Mouse (Mus musculus) right cerebral cortex, postnatal 25 days (tissue): ENCODE results near the gene Tex50.
"Not testable (repeated sequence)": the region's sequence is repeated elsewhere in the genome, so short reads cannot be mapped to it uniquely, and the experiment has no call there.

Experiments
- DNase-seq: peaks from one replicate; pipeline ENCODE4 v3.0.0; 2022

Gene Tex50

GRCm38 (mm10) chr1:161159214-161159613, at the start of gene Tex50:
Gene Tex50 (minus strand): TSS chr1:161159314.
- no peak for DNase-seq

GRCm38 (mm10) chr1:161199856-161200255, 40.7 kb upstream of the Tex50 start:
- no peak for DNase-seq

DNA sequence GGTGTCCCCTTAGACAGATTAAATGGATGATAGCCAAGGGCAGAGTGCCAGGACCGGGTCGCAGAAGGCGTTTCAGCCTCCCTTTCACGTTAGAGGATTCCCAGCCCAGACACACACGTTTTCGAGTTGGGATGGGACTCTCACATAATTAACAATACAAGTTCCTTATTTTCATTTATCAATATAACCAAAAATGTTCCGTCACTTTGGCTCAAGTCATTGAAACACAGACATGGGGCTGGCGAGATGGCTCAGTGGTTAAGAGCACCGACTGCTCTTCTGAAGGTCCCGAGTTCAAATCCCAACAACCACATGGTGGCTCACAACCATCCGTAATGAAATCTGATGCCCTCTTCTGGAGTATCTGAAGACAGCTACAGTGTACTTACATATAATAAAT, 37.2 kb upstream of the Tex50 start:
- not testable (repeated sequence) for DNase-seq

GRCm38 (mm10) chr1:161195541-161196351, 36.6 kb upstream of the Tex50 start:
- DNase-seq, result peak; percentile 54

DNA sequence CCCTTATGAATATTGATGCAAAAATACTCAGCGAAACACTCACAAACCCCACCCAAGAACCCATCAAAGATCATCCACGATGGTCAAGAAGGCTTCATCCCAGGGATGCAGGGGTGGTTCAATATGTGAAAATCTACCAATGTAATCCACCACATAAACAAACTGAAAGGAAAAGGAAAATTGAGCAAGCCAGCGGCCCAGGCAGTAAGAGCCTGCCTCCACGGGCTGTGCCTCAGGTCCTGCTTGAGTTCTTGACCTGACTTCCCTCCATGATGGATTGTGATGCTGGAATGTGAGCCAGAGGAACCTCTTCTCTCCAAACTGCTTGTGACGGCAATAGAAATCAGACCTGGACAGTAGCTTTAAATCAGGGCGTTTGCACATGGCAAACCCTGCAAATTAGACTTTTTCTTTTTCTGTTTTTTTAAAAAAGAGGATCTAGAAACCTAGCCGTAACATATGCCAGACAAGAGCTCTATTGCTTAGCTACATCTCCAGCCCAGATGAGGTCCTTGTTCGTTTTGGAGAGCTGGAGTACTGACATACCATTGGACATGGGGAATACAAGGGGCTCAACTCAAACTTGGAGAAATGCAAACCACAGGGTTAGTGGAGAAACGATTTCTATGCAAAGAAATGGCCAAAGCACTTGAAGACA, 31.3 kb upstream of the Tex50 start:
- DNase-seq, result no peak

DNA sequence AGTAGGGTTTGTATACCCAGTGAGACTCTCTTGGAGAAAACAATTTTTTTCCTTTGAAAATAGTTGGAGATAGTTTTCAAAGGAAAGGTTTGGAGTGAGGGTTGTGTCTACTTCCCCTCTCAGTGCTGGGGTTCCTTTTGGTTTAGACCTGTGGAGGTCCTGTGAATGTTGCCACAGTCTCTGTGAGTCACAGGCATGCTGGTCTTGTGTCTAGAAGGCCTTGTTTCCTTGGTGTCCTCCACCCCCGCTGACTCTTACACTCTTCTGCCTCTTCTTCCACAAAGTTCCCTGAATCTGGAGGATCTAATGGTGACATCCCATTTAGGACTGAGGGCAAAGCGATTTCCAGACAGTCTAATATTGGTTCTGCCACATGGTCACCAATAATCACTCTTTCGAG, 26.3 kb upstream of the Tex50 start:
- DNase-seq, result no peak

- DNase-seq, result no peak
Observed at GRCm38 (mm10) chr1:161183677-161184076, 24.6 kb upstream of the Tex50 start.

GRCm38 (mm10) chr1:161182386-161182785, 23.3 kb upstream of the Tex50 start:
- DNase-seq, result no peak

DNA sequence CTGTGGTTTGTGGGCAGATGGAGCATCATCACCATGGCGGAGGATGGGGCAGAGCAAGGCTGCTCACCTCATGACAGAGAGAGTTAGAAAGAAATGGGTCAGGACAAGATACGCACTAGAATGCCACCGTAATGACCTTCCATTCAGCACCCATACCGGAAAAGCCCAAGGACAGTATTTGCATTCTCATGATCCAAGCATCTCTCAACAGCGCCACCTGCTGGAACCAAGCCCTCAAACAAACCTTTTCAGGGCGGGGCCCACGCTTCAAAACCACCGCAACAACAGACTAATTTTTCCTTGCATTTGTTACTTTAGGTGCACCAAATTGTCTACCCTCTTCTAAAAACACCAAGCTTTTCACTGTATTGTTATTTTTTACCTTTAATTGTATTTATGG, 21.6 kb upstream of the Tex50 start:
- no peak for DNase-seq

- DNase-seq, result peak; percentile 70
Observed at GRCm38 (mm10) chr1:161170651-161171050, 11.5 kb upstream of the Tex50 start.

GRCm38 (mm10) chr1:161160266-161160665, 1.2 kb upstream of the Tex50 start:
- DNase-seq, result no peak

DNA sequence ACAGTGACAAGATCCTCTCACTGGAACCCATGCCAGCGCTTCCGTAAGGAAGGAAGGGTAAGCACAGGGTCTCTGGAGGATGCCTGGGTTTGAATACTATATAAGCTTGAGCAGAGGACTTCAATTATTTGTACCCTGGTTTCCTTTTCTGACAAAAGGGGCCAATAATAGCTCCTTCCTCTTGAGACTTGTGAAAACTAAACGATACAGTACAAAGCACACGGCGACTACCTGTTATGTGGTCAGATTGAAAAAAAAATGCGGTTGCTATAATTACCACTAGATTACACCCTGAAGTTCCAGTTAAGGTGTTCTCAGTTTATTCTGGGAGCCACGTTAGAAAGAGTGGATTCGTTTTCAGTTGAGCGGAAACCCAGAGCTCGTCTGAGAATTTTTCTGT, 2.6 kb downstream of the Tex50 start:
- no peak for DNase-seq

DNA sequence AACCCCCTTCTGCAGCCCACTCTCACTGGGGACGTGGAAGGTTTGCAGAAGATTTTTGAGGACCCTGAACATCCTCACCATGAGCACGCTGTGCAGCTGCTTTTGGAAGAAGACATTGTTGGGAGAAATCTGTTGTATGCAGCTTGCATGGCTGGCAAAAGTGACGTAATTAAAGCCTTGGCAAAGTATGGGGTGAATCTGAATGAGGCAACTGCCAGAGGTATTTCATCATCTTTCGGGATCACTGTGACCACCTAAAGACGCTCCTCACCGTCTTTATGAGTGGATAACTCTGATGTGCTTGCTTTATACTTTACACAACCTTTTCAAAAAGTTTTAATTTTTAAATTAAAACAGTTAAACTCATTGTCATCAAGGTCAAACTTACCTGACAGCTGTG, 8.0 kb downstream of the Tex50 start:
- DNase-seq, result no peak

DNA sequence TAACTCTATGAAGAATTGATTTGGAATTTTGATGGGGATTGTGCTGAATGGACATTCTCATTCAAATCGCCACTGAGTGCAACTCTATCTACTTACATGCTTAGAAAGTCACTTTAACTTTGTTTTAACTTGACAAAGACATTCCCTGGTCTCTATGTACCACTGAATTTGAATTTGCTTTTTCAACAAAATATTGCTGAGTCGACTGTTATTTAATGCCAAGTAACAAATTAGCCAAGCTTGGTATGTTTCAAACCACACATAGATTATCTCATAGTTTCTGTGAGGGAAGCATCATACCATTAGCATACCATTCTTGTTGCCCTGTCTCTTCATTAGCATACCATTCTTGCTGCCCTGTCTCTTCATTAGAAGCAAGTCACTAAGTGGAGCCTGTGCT, 11.2 kb downstream of the Tex50 start:
- no peak for DNase-seq

DNA sequence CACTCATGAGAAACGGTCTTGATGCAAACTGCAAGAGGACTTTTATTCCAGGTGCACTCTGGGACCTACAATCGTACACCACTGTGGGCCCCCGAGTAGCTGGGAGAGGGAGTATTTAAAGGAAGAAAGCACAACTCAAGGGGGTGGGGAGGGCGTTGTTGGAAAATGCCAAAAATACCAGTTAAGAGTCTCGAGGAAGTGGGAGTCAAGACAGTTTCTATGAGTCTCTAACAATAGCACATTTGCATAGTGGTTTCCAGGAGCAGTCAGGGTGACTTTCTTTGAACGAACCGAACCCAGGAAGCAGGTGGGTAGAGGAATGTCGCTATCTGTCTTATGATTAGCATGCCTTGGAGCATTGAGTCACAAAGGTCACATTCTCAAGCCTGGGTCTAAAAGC, 13.5 kb downstream of the Tex50 start:
- not testable (repeated sequence) for DNase-seq

GRCm38 (mm10) chr1:161143216-161143615, 15.9 kb downstream of the Tex50 start:
- DNase-seq, result no peak

DNA sequence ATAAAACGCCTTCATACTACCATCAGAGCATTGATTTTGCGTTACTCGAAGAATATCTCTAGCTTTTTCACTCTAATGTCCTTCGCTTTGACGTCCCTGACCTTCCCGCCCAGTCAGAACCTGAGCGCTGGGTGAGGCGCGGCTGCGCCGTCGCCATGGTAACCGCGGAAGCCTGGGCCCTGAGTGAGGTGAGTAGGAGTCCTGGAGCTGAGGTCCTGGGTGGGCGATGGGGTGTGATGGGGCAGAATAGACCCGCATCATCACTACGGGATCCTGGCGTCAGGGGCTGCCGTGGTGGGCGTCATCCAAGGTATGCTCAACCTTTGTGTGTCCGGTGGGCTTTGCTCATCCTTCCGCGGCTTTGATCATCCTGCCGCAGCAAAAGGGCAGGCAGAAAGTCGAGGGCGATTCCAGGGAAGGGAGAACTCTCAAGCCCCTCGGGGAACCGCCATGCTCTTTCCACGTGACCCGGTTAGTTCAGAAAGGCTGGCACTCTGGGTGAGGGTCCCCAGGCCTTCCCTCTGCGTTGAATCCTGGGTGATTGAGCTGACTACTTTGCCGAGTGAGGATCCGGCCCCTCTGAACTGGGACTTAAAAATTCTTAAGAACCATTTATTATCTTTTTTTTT, 16.5 kb downstream of the Tex50 start, which contains the start of gene Ankrd45:
TSS of gene Ankrd45 (plus strand) at position 161 of the 629 bp plus-strand sequence.
- peak; percentile 64 for DNase-seq

- no peak for DNase-seq
Observed at GRCm38 (mm10) chr1:161140026-161140762, 18.9 kb downstream of the Tex50 start.

DNA sequence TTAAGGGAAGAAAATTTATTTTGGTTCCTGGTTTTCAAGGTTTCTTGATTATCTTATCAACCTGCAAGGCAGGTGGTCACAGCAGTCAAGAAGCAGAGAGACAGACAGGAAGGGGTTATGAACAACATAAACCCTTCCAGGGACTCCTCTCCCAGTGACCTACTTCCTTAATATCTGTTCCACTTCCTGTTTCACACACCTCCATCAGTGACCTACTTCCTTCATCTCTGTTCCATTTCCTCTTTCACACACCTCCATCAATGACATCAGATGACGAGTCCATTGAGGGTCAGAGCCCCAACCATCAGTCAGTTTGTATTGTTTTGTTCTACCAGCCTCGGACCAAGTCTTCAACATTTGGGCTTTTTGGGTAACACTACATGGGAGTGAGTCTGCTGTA, 19.6 kb downstream of the Tex50 start:
- DNase-seq, result no peak

GRCm38 (mm10) chr1:161130726-161131664, 28.1 kb downstream of the Tex50 start, which contains the start of gene Klhl20:
Gene Klhl20 (minus strand): TSS chr1:161131511.
- DNase-seq, result peak; percentile 90

DNA sequence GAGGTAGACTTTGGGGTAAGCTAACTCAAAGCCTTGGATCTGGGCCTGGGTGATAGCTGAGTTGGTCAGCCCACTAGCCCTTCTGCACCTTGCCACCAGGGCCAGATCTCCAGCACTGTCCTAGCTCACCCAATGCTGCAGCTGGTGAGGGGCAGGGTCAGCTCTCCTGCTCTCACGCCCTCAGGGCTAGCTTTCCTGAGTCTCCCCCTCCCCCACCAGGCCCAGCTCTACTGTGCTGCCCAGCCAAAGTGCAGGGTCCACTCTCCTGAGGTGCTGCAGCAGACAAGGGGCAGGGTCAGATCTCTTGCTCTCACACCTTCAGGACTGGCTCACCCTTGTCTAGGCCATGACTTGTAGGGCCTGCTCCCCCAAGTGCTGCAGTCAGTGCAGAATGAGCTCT, 32.7 kb downstream of the Tex50 start:
- no peak for DNase-seq
